Mouse (Mus musculus) thymus, adult 2 months (tissue): ENCODE measurements around the gene Btbd9. TPM values are rescaled to one million over a fixed set of nuclear protein-coding genes. Genes with fewer than 3 reads are reported as not detected.

ENCODE experiments used
- DNase-seq: peaks from one replicate; pipeline ENCODE4 v3.0.0; 2021
- H3K27ac ChIP-seq: fragments of 200-500 bp; 2 replicates; pipeline ENCODE4 v1.5.1; 2012; ENCODE audit warnings: low read length, control low read depth; ENCODE audit not compliant: control insufficient read depth, insufficient read depth
- H3K27me3 ChIP-seq: fragments of 200-500 bp; 2 replicates; pipeline ENCODE4 v1.6.1; 2012; ENCODE audit warnings: mild to moderate bottlenecking, low read length, moderate library complexity, mixed read lengths; ENCODE audit not compliant: control insufficient read depth, insufficient read depth
- H3K36me3 ChIP-seq: fragments of 200-500 bp; 2 replicates; pipeline ENCODE4 v1.6.1; 2012; ENCODE audit warnings: mild to moderate bottlenecking, low read length, moderate library complexity; ENCODE audit not compliant: control insufficient read depth, insufficient read depth
- H3K4me1 ChIP-seq: fragments of 200-500 bp; replicated peaks from 2 replicates; pipeline ENCODE4 v1.6.1; 2012; ENCODE audit warnings: low read length; ENCODE audit not compliant: control insufficient read depth, insufficient read depth
- H3K4me3 ChIP-seq: fragments of 200-500 bp; 2 replicates; pipeline ENCODE4 v1.5.1; 2012; ENCODE audit warnings: mild to moderate bottlenecking, low read length, control low read depth, moderate library complexity; ENCODE audit not compliant: control insufficient read depth, insufficient read depth
- CTCF ChIP-seq: fragments of 200-500 bp; IDR thresholded peaks from 2 replicates; pipeline ENCODE4 v1.5.1; 2012; ENCODE audit warnings: mild to moderate bottlenecking, control low read depth, low read length, moderate library complexity, borderline replicate concordance; ENCODE audit not compliant: control insufficient read depth, poor library complexity, insufficient read depth; ENCODE audit errors: extremely low read depth
- POLR2A ChIP-seq: fragments of 200-500 bp; IDR thresholded peaks from 2 replicates; pipeline ENCODE4 v1.6.1; 2012; ENCODE audit warnings: mild to moderate bottlenecking, low read length, control low read depth, moderate library complexity; ENCODE audit not compliant: control insufficient read depth, poor library complexity, insufficient read depth; ENCODE audit errors: extremely low read depth
- WGBS: fragments of 180-500 bp; shearing (Covaris S2); methylation state at CpG from one replicate; pipeline ENCODE4 v1.1.7; 2018; 5-methylcytosine and 5-hydroxymethylcytosine counted together
- polyA plus RNA-seq: library from polyadenylated mRNA; depleted of rRNA; stranded (reverse); fragments of >200 nt; gene quantifications from 2 replicates; pipeline ENCODE4 v1.2.3, GENCODE M21; 2012

Btbd9 gene
- polyA plus RNA-seq, 1 experiment: 29.1 TPM

DNA sequence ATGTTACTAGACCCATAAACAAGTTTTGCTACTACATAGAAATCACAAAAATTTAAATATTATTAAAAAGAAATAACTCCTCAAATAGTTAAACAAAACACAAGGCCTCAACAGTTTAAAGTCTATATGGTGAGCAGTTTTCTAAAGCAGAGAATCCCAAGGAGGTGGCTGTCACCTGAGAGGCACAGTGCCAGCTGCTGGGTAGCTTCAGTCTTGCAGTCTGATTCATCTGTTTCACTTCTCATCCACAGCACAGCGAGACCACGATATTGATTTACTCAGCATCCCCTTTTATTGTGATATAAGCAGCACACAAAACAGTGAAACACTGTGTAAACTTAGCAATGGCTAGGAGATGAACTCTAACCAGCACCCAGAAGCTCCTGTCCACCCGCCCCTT lies 173.4 kb downstream of the Btbd9 start:
- no peak overlapping the region for H3K27ac ChIP-seq
- 90% methylated on average over 3 of the region's 3 CpGs for WGBS
- TF ChIP-seq CTCF (no peak), POLR2A (no peak)
- no peaks in the 10 kb centered on the region for H3K4me1 ChIP-seq
- no peaks in the 10 kb centered on the region for H3K36me3 ChIP-seq
- H3K4me3 ChIP-seq: no peak overlapping the region
- no peak for DNase-seq
- no peaks in the 10 kb centered on the region for H3K27me3 ChIP-seq

DNA sequence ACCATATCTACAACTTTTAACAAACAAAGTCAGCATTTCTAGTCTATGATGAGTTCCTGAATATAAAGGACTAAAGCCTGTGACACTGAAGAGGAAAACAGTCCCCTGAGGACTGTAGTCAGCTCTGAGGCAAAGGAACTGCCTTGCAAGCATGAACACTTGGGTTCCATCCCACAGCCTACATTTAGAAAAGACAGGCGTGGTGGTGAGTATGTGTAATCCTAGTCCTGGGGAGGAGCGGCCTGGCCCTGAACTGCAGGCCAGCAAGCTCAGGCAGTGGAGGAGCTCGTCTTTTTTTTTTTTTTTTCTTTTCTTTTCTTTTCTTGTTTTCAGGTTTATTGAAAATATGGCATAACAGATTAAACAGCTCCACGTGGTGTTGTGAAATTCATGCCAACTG lies 181.0 kb downstream of the Btbd9 start:
- TF ChIP-seq POLR2A (no peak), CTCF (no peak)

DNA sequence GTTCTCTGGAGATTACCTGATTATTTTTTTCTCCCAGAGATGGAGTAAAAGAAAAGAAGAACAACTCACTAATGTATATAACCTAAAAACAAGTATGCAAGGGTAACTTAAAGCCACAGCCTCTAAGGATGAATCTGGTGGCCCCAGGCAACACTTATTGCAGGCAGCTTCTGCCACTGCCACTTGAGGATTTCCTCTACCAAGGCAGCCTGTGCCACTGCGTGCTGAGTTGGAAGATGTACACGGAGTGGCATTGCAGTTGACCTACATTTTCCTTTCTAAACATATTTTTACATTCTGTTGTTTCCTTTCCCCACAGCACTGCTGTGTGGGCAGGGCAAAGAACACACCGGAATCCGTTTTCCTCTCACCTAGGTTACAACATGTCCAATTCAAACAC lies 184.3 kb downstream of the Btbd9 start:
- Histone ChIP-seq H3K27me3 (no peaks in the 10 kb centered on the region), H3K4me1 (no peaks in the 10 kb centered on the region), H3K36me3 (no peaks in the 10 kb centered on the region), H3K27ac (no peak overlapping the region), H3K4me3 (no peak overlapping the region)
- DNase-seq: no peak
- TF ChIP-seq POLR2A (no peak), CTCF (no peak)
- WGBS: 93% methylated on average over 4 of the region's 4 CpGs

More for the DNA sequence above, 181.0 kb downstream of the Btbd9 start:
- DNase-seq: no peak
- Histone ChIP-seq H3K36me3 (no peaks in the 10 kb centered on the region), H3K4me1 (no peaks in the 10 kb centered on the region), H3K4me3 (no peak overlapping the region), H3K27ac (no peak overlapping the region), H3K27me3 (no peaks in the 10 kb centered on the region)
- WGBS: 93% methylated on average over 4 of the region's 4 CpGs

DNA sequence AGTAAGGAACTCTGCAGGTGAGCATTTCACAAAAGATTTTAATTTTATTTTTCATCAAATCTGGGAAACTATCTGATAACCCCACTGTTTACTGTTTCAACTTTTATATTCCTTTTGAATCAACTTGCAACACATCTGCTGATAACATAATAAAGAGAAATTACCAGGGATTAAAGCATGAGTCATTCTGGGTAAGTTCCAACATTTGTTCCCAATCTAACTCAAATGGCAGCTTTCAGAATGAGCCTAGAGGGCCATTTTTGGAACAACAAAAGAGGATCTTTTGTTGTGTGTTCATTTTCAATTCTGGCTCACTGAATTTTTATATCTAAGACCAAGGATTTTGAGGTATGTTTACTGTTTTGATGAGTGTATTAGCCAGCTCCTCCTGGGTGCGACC lies 185.1 kb downstream of the Btbd9 start:
- Histone ChIP-seq H3K27ac (no peak overlapping the region), H3K36me3 (no peaks in the 10 kb centered on the region), H3K4me3 (no peak overlapping the region), H3K4me1 (no peaks in the 10 kb centered on the region), H3K27me3 (no peaks in the 10 kb centered on the region)
- TF ChIP-seq POLR2A (no peak), CTCF (no peak)
- WGBS: 97% methylated on average over 1 of the region's 1 CpGs
- DNase-seq: no peak

DNA sequence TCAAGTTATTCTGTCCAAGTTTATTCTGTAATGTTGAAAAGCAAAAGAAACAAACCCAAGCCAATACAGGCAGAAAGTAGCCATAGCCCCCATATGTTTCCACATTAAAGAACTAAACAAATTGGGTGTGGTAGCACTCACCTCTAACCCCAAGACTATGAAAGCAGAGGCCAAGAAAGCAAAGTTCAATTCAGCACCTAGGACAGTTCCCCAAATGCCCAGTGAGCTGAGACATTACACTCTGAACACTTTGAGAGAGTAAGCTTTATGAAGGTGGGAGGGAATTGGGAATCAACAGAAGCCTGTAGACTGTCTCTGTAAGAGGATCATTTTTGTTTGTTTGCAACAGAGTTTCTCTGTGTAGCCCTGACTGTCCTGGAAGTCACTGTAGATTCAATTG lies 186.6 kb downstream of the Btbd9 start:
- H3K36me3 ChIP-seq: no peaks in the 10 kb centered on the region
- TF ChIP-seq POLR2A: no peak
- TF ChIP-seq CTCF: no peak
- no peaks in the 10 kb centered on the region for H3K27me3 ChIP-seq
- no peak overlapping the region for H3K27ac ChIP-seq
- peak; percentile 21 for DNase-seq
- H3K4me3 ChIP-seq: no peak overlapping the region
- H3K4me1 ChIP-seq: no peaks in the 10 kb centered on the region

DNA sequence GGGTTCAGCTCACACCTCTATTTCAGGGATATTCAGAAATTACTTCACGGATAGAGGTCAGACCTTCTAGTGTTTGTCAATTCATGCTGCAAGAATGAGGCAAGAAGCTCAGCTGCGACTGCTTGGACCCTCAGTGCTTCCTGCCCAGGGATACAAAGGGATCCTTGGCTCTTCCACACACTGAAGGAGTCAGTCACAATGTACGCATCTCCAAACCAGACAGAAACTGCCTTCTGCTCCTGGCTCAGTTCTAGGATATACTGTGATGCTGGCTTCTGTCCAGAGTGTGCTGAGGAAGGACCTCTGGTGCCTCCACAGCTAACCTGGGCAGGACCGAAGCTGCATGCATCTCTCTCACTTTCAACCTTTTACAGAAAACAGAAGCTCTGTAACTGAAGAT lies 187.5 kb downstream of the Btbd9 start:
- WGBS: 97% methylated on average over 4 of the region's 4 CpGs
- H3K36me3 ChIP-seq: no peaks in the 10 kb centered on the region
- no peak overlapping the region for H3K4me3 ChIP-seq
- H3K27ac ChIP-seq: no peak overlapping the region
- no peak for DNase-seq
- H3K27me3 ChIP-seq: no peaks in the 10 kb centered on the region
- no peaks in the 10 kb centered on the region for H3K4me1 ChIP-seq
- TF ChIP-seq POLR2A (no peak), CTCF (no peak)

DNA sequence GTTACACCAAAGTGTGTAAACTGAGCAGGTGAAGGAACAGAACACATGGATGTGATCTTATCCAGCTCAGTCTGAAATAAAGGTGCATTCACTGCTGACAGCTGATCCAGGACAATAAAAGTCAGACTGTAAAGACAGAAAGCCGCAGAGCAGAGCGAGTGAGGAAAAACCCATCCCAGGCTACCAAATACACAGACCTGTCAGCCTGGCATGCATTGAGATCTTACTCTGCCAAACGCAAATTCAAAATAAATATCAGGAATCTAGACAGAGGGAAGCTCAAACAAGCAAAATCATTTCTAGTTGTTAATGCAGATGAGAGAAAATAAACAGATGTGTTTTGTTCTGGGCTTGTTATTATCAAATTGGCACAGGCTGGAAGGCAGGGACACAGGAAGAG lies 187.9 kb downstream of the Btbd9 start:
- WGBS: 98% methylated on average over 3 of the region's 3 CpGs
- no peak overlapping the region for H3K27ac ChIP-seq
- TF ChIP-seq CTCF (no peak), POLR2A (no peak)
- no peaks in the 10 kb centered on the region for H3K4me1 ChIP-seq
- H3K4me3 ChIP-seq: no peak overlapping the region
- no peak for DNase-seq
- H3K27me3 ChIP-seq: no peaks in the 10 kb centered on the region
- H3K36me3 ChIP-seq: no peaks in the 10 kb centered on the region

DNA sequence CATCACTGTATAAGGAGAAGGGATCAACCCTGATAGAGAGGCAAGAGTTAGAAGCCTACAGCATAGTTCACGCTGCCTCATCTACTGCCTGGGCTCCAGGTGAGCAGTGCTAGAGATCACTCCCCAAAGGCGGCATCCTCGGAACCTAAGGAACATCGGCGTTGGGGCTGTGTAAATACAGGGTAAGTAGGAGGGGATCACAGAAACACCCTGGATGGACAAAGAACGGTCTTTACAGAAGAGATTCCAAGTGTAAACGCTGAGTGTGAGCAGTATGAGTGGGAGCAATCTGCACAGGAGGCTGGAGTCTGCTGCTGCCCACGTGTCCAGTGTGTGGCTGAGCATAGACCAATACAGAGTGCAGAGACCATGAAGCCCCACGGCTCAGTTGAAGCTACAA lies 190.0 kb downstream of the Btbd9 start:
- no peak for TF ChIP-seq CTCF
- no peak for TF ChIP-seq POLR2A
- no peaks in the 10 kb centered on the region for H3K27me3 ChIP-seq
- H3K36me3 ChIP-seq: no peaks in the 10 kb centered on the region
- no peak overlapping the region for H3K27ac ChIP-seq
- WGBS: 98% methylated on average over 9 of the region's 9 CpGs
- no peak overlapping the region for H3K4me3 ChIP-seq
- no peak for DNase-seq
- no peaks in the 10 kb centered on the region for H3K4me1 ChIP-seq
